Mouse (Mus musculus) cortical plate, adult 2 months (tissue): ENCODE measurements around the gene Ripor2.

ENCODE experiments used
- CTCF ChIP-seq: fragments of 200-500 bp; IDR thresholded peaks from 2 replicates; pipeline ENCODE4 v1.5.1; 2011; ENCODE audit warnings: mild to moderate bottlenecking, control low read depth, low read length; ENCODE audit not compliant: insufficient read depth; ENCODE audit errors: extremely low read depth
- POLR2A ChIP-seq: fragments of 200-500 bp; IDR thresholded peaks from 2 replicates; pipeline ENCODE4 v1.6.1; 2011; ENCODE audit warnings: mild to moderate bottlenecking, low read length, control low read depth; ENCODE audit not compliant: insufficient read depth; ENCODE audit errors: extremely low read depth

DNA sequence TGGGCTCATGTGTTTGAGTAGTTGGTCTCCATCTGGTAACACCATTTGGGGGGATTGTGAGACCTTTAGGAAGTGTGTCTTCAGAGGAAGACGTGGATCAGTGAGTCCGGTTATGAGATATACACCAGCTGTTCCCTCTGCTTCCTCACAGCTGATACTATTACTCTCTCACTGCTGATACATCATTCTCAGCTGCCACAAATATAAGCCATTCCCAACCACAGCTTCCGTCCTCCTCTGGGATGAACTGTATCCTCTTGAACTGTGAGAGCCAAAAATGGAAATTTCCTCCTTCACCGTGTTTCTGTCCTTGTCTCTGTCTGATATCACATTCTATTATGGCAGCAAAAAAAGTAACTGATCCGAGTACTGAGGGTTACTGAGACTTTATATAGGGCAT, 28.9 kb downstream of the Ripor2 start:
- TF ChIP-seq CTCF: no peak
- no peak for TF ChIP-seq POLR2A
